Comparison of ENCODE assay signal across 20 mouse cellular contexts in the genomic region with DNA sequence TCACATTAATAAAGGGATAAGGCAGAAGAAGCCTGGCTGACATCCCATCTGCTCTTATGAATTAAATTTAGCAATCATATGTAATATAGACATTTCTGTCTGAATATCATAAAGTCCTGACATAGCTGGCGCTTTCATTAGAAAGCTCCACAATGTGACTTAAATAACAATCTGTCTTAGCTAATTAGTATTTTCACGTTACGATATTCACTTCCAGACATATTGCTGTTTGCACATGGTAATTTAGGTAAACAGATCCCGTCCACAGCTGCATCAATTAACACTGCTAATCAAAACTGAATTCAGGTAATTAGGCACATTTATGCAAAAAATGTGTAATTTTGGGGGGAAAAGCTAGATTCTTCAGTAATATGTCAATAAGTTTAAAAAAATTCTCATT.
"Had no signal": no experiment of that assay in that cellular context is flagged by ENCODE, and none has a peak within 500 bp of the region (broad histone marks: within the 10 kb centered on the region; RNA-seq: fewer than 3 reads in every experiment).

No protein-coding gene starts in this region.

- H3K27me3 ChIP-seq: limb, embryonic 12.5 days; limb, embryonic 15.5 days; midbrain, embryonic 12.5 days; midbrain, embryonic 15.5 days; neural tube, embryonic 13.5 days; stomach, embryonic 15.5 days had no signal

- H3K4me3 ChIP-seq: limb, embryonic 12.5 days; limb, embryonic 15.5 days; midbrain, embryonic 12.5 days; midbrain, embryonic 15.5 days; myocyte; neural tube, embryonic 13.5 days; stomach, embryonic 15.5 days had no signal

- H3K9me3 ChIP-seq: limb, embryonic 12.5 days; limb, embryonic 15.5 days; midbrain, embryonic 12.5 days; midbrain, embryonic 15.5 days; neural tube, embryonic 13.5 days; stomach, embryonic 15.5 days had no signal

- H3K36me3 ChIP-seq: limb, embryonic 12.5 days; limb, embryonic 15.5 days; stomach, embryonic 15.5 days had no signal

- ATAC-seq: liver, postnatal 0 days; lung, postnatal 0 days; midbrain, embryonic 15.5 days had no signal

- H3K4me2 ChIP-seq: limb, embryonic 12.5 days; limb, embryonic 15.5 days; liver, embryonic 11.5 days; lung, embryonic 14.5 days; midbrain, embryonic 12.5 days; midbrain, embryonic 15.5 days; neural tube, embryonic 13.5 days; stomach, embryonic 15.5 days had no signal

- H3K27ac ChIP-seq: limb, embryonic 12.5 days; limb, embryonic 15.5 days; liver, embryonic 14.5 days; macrophage; stomach, embryonic 15.5 days had no signal

- DNase-seq: kidney, postnatal 14 days; kidney, postnatal 4 days; left cerebral cortex, postnatal 4 days; liver, postnatal 0 days; lung, embryonic 14.5 days; retina, postnatal 1 day; right cerebral cortex, postnatal 25 days; spleen, adult 18-20 months; thymus, postnatal 25 days had no signal

- H3K9ac ChIP-seq: limb, embryonic 12.5 days; limb, embryonic 15.5 days; liver, embryonic 14.5 days; liver, postnatal 0 days; lung, embryonic 14.5 days; midbrain, embryonic 12.5 days; midbrain, embryonic 15.5 days; neural tube, embryonic 13.5 days; stomach, embryonic 15.5 days had no signal

- H3K4me1 ChIP-seq: limb, embryonic 12.5 days; limb, embryonic 15.5 days; stomach, embryonic 15.5 days had no signal
